Mouse (Mus musculus) liver, embryonic 15.5 days (tissue): ENCODE measurements around the gene Btbd16. TPM values are rescaled to one million over a fixed set of nuclear protein-coding genes. Genes with fewer than 3 reads are reported as not detected.

Experiments used
- ATAC-seq: fragments of 200-750 bp; cut with Nextera tagmentation; 2 replicates; pipeline ENCODE4 v1.8.0; 2017; ENCODE audit warnings: moderate number of reproducible peaks, mild to moderate bottlenecking, moderate library complexity; ENCODE audit not compliant: insufficient read depth
- H3K27ac ChIP-seq: fragments of 300-500 bp; sonication (generic); replicated peaks from 2 replicates; pipeline ENCODE4 v1.5.1; 2015; ENCODE audit warnings: mild to moderate bottlenecking, inconsistent platforms
- H3K27me3 ChIP-seq: fragments of 300-500 bp; sonication (generic); 2 replicates; pipeline ENCODE4 v1.6.1; 2015; ENCODE audit warnings: mild to moderate bottlenecking, inconsistent platforms
- H3K36me3 ChIP-seq: fragments of 300-500 bp; sonication (generic); replicated peaks from 2 replicates; pipeline ENCODE4 v1.6.1; 2015; ENCODE audit warnings: moderate library complexity, mild to moderate bottlenecking, inconsistent platforms
- H3K4me1 ChIP-seq: fragments of 300-500 bp; sonication (generic); replicated peaks from 2 replicates; pipeline ENCODE4 v1.6.1; 2015; ENCODE audit warnings: inconsistent platforms
- H3K4me2 ChIP-seq: fragments of 300-500 bp; sonication (generic); 2 replicates; pipeline ENCODE4 v1.6.1; 2015; ENCODE audit warnings: moderate library complexity, mild to moderate bottlenecking, inconsistent platforms
- H3K4me3 ChIP-seq: fragments of 300-500 bp; sonication (generic); replicated peaks from 2 replicates; pipeline ENCODE4 v1.5.1; 2015; ENCODE audit warnings: mild to moderate bottlenecking, inconsistent platforms
- H3K9ac ChIP-seq: fragments of 300-500 bp; sonication (generic); 2 replicates; pipeline ENCODE4 v1.6.1; 2015; ENCODE audit warnings: moderate library complexity, mild to moderate bottlenecking, inconsistent platforms
- H3K9me3 ChIP-seq: fragments of 300-500 bp; sonication (generic); replicated peaks from 2 replicates; pipeline ENCODE4 v1.6.1; 2016; ENCODE audit warnings: inconsistent platforms
- WGBS: fragments of 180-500 bp; shearing (Covaris S2); methylation state at CpG from one replicate; pipeline ENCODE4 v1.1.7; 2015; ENCODE audit warnings: mixed read lengths; ENCODE audit not compliant: insufficient replicate concordance; 5-methylcytosine and 5-hydroxymethylcytosine counted together
- polyA plus RNA-seq: library from polyadenylated mRNA; unstranded; fragments of >200 nt; fragmentation: Nextera tagmentation; extraction: Ambion mirVana; gene quantifications from 2 replicates; pipeline ENCODE4 v1.2.1, GENCODE M21; 2015

Gene Btbd16
- polyA plus RNA-seq, 1 experiment from 2014 or later = not detected

GRCm38 (mm10) chr7:130749165-130749564 lies 24.7 kb upstream of the Btbd16 start:
- Histone ChIP-seq H3K36me3 (no peaks in the 10 kb centered on the region), H3K27ac (no peak overlapping the region), H3K4me3 (no peak overlapping the region), H3K9me3 (no peaks in the 10 kb centered on the region), H3K4me2 (no peak overlapping the region), H3K9ac (no peak overlapping the region), H3K27me3 (no peaks in the 10 kb centered on the region), H3K4me1 (no peaks in the 10 kb centered on the region)
- whole genome bisulfite sequencing = 70% methylated on average over 4 of the region's 4 CpGs
- no peak for ATAC-seq

GRCm38 (mm10) chr7:130750752-130751490 lies 22.9 kb upstream of the Btbd16 start:
- no peaks in the 10 kb centered on the region for H3K9me3 ChIP-seq
- 63% methylated on average over 17 of the region's 17 CpGs for WGBS
- H3K27me3 ChIP-seq = no peaks in the 10 kb centered on the region
- no peak for ATAC-seq
- no peak overlapping the region for H3K9ac ChIP-seq
- H3K36me3 ChIP-seq = no peaks in the 10 kb centered on the region
- no peak overlapping the region for H3K4me2 ChIP-seq
- no peak overlapping the region for H3K27ac ChIP-seq
- H3K4me1 ChIP-seq = no peaks in the 10 kb centered on the region
- no peak overlapping the region for H3K4me3 ChIP-seq

- 52% methylated on average over 8 of the region's 9 CpGs for WGBS
- H3K4me2 ChIP-seq = no peak overlapping the region
- no peaks in the 10 kb centered on the region for H3K9me3 ChIP-seq
- no peak overlapping the region for H3K4me3 ChIP-seq
- H3K36me3 ChIP-seq = no peaks in the 10 kb centered on the region
- ATAC-seq = no peak
- no peak overlapping the region for H3K27ac ChIP-seq
- no peaks in the 10 kb centered on the region for H3K4me1 ChIP-seq
- H3K9ac ChIP-seq = no peak overlapping the region
- H3K27me3 ChIP-seq = no peaks in the 10 kb centered on the region
These were observed 22.2 kb upstream of the Btbd16 start for GRCm38 (mm10) chr7:130751678-130752077.

GRCm38 (mm10) chr7:130754790-130755189 lies 19.1 kb upstream of the Btbd16 start:
- ATAC-seq = no peak
- 77% methylated on average over 2 of the region's 2 CpGs for WGBS
- H3K27ac ChIP-seq = no peak overlapping the region

GRCm38 (mm10) chr7:130756343-130756835 lies 17.5 kb upstream of the Btbd16 start:
- Histone ChIP-seq H3K4me2 (no peak overlapping the region), H3K4me1 (no peaks in the 10 kb centered on the region), H3K4me3 (no peak overlapping the region), H3K27me3 (no peaks in the 10 kb centered on the region), H3K9ac (no peak overlapping the region), H3K27ac (no peak overlapping the region), H3K9me3 (no peaks in the 10 kb centered on the region), H3K36me3 (no peaks in the 10 kb centered on the region)
- no peak for ATAC-seq
- 50% methylated on average over 7 of the region's 7 CpGs for WGBS

More at GRCm38 (mm10) chr7:130754790-130755189, 19.1 kb upstream of the Btbd16 start:
- Histone ChIP-seq H3K9ac (no peak overlapping the region), H3K9me3 (no peaks in the 10 kb centered on the region), H3K4me2 (no peak overlapping the region), H3K36me3 (no peaks in the 10 kb centered on the region), H3K4me3 (no peak overlapping the region), H3K27me3 (no peaks in the 10 kb centered on the region), H3K4me1 (no peaks in the 10 kb centered on the region)

- Histone ChIP-seq H3K27ac (no peak overlapping the region), H3K27me3 (no peaks in the 10 kb centered on the region), H3K4me3 (no peak overlapping the region), H3K4me1 (no peaks in the 10 kb centered on the region), H3K4me2 (no peak overlapping the region), H3K36me3 (no peaks in the 10 kb centered on the region), H3K9ac (no peak overlapping the region), H3K9me3 (no peaks in the 10 kb centered on the region)
- ATAC-seq = no peak
- WGBS = 54% methylated on average over 11 of the region's 11 CpGs
These were observed 16.5 kb upstream of the Btbd16 start for GRCm38 (mm10) chr7:130757326-130757865.

GRCm38 (mm10) chr7:130762071-130762897 lies 11.6 kb upstream of the Btbd16 start:
- WGBS = 37% methylated on average over 17 of the region's 17 CpGs
- Histone ChIP-seq H3K4me2 (no peak overlapping the region), H3K27ac (no peak overlapping the region), H3K4me1 (no peaks in the 10 kb centered on the region), H3K9ac (no peak overlapping the region), H3K4me3 (no peak overlapping the region), H3K27me3 (no peaks in the 10 kb centered on the region), H3K9me3 (no peaks in the 10 kb centered on the region), H3K36me3 (no peaks in the 10 kb centered on the region)
- ATAC-seq = no peak

GRCm38 (mm10) chr7:130764160-130764559 lies 9.7 kb upstream of the Btbd16 start:
- Histone ChIP-seq H3K9me3 (no peaks in the 10 kb centered on the region), H3K27me3 (no peaks in the 10 kb centered on the region), H3K4me1 (no peaks in the 10 kb centered on the region), H3K36me3 (no peaks in the 10 kb centered on the region), H3K4me2 (no peak overlapping the region), H3K4me3 (no peak overlapping the region), H3K27ac (no peak overlapping the region), H3K9ac (no peak overlapping the region)
- no peak for ATAC-seq
- WGBS = 78% methylated on average over 17 of the region's 17 CpGs

- Histone ChIP-seq H3K9ac (no peak overlapping the region), H3K36me3 (no peaks in the 10 kb centered on the region), H3K4me3 (no peak overlapping the region), H3K27me3 (no peaks in the 10 kb centered on the region), H3K4me1 (no peaks in the 10 kb centered on the region), H3K27ac (no peak overlapping the region), H3K9me3 (no peaks in the 10 kb centered on the region), H3K4me2 (no peak overlapping the region)
- 66% methylated on average over 30 of the region's 30 CpGs for WGBS
- no peak for ATAC-seq
These were observed 7.3 kb upstream of the Btbd16 start for GRCm38 (mm10) chr7:130766411-130767170.

GRCm38 (mm10) chr7:130768151-130768550 lies 5.7 kb upstream of the Btbd16 start:
- Histone ChIP-seq H3K9me3 (no peaks in the 10 kb centered on the region), H3K27me3 (no peaks in the 10 kb centered on the region), H3K9ac (no peak overlapping the region), H3K4me3 (no peak overlapping the region), H3K36me3 (no peaks in the 10 kb centered on the region), H3K27ac (no peak overlapping the region), H3K4me2 (no peak overlapping the region), H3K4me1 (no peaks in the 10 kb centered on the region; the same call in 1 of the 2 replicates)
- ATAC-seq = no peak
- 63% methylated on average over 4 of the region's 4 CpGs for WGBS
